ENCODE assay signal across 25 mouse cellular contexts in the genomic region with DNA sequence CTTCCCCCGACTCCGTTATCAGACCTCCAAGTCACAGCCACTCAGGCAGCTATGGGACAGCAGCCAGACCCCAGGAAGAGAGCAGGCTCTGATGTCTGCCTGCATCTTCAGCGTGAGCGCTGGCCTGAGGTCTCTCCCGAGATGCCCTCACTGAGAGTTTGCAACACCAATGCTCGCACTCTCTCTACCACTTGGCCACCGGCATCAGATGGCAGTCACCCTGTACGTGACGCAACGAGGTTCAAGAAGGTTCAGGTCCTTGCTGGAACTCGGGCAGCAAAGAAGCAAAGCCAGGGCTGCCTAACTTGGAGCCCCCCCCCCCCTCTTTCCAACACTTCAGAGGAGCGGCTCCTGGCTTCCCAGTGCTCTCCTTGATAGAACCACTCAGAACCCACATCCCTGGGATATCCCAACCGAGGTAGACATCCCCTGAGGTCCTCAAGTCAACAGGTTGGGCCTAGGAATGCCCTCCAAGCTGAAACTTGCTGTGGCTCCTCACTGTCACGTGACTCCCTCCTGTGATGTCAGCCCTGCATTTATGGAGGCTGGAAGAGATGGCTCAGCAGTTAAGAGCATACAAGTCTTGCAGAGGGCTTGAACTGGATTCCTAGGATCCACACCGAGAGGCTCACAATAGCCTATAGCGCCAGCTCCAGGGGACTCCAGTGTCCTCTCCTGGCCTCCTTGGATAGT.
DNase-seq lines count a peak whose midpoint lies in the region.
"Had no signal": no experiment of that assay in that cellular context is flagged by ENCODE, and none has a peak within 500 bp of the region (broad histone marks: within the 10 kb centered on the region; RNA-seq: fewer than 3 reads in every experiment).

No protein-coding gene starts in this region.

- WGBS in heart, embryonic 10.5 days: 54% methylated on average over 16 of the region's 16 CpGs
- 80% methylated on average over 16 of the region's 16 CpGs for WGBS in limb, embryonic 10.5 days

- no peaks in the 10 kb centered on the region for H3K9me3 ChIP-seq in heart, embryonic 10.5 days
- H3K9me3 ChIP-seq in limb, embryonic 10.5 days (replicated peaks): no peaks in the 10 kb centered on the region
- H3K9me3 ChIP-seq: embryonic facial prominence, embryonic 12.5 days; forebrain, embryonic 13.5 days; heart, embryonic 15.5 days; hindbrain, embryonic 15.5 days; liver, embryonic 12.5 days; neural tube, embryonic 12.5 days; stomach, embryonic 15.5 days had no signal

- DNase-seq in heart, embryonic 10.5 days (ENCODE audit: low spot score): no peak
- no peak for DNase-seq in heart, postnatal 14 days
- peak; percentile 26 for DNase-seq in ovary, postnatal 36 days (ENCODE audit: low spot score)
- DNase-seq in ovary, postnatal 10 days (ENCODE audit: low spot score): no peak
- no peak for DNase-seq in limb, embryonic 10.5 days (ENCODE audit: low spot score)
- no peak for DNase-seq in urinary bladder, adult 18-20 months (ENCODE audit: low spot score in 2 of 2)
- DNase-seq in gastrocnemius, postnatal 14 days: no peak
- DNase-seq: cerebellum, adult 18-20 months; cerebellum, postnatal 14 days; kidney, adult 8-10 months; kidney, postnatal 14 days; midbrain, embryonic 14.5 days; right cerebral cortex, adult 18-20 months; right cerebral cortex, postnatal 4 days; thymus, adult 18-20 months; thymus, postnatal 4 days had no signal

- H3K4me3 ChIP-seq in heart, embryonic 10.5 days: 0 out of 2 replicates have a peak overlapping the region, but pooled peaks have one; percentile 5
- H3K4me3 ChIP-seq in limb, embryonic 10.5 days: no peak overlapping the region
- H3K4me3 ChIP-seq: embryonic facial prominence, embryonic 12.5 days; forebrain, embryonic 13.5 days; heart, embryonic 15.5 days; hindbrain, embryonic 15.5 days; layer of hippocampus, adult 2 months; liver, embryonic 12.5 days; megakaryocyte, embryonic 14.5 days; neural tube, embryonic 12.5 days; stomach, embryonic 15.5 days had no signal

- H3K27ac ChIP-seq in heart, embryonic 10.5 days: peak overlapping the region; percentile 17
- peak overlapping the region; percentile 17; the same call in 1 of the 2 replicates for H3K27ac ChIP-seq in limb, embryonic 10.5 days
- H3K27ac ChIP-seq: embryonic facial prominence, embryonic 12.5 days; forebrain, embryonic 13.5 days; heart, embryonic 15.5 days; hindbrain, embryonic 15.5 days; layer of hippocampus, adult 2 months; liver, embryonic 12.5 days; neural tube, embryonic 12.5 days; stomach, embryonic 15.5 days had no signal

- intact Hi-C loops in heart, postnatal 14 days (cut with DNase I): no loop called here
- intact Hi-C loops in gastrocnemius, postnatal 14 days (cut with DNase I; ENCODE audit: low total_unique reads): no loop called here

- no peaks in the 10 kb centered on the region for H3K36me3 ChIP-seq in heart, embryonic 10.5 days
- no peaks in the 10 kb centered on the region for H3K36me3 ChIP-seq in limb, embryonic 10.5 days
- H3K36me3 ChIP-seq: embryonic facial prominence, embryonic 12.5 days; heart, embryonic 15.5 days; hindbrain, embryonic 15.5 days; liver, embryonic 12.5 days; neural tube, embryonic 12.5 days; stomach, embryonic 15.5 days had no signal

- H3K27me3 ChIP-seq in heart, embryonic 10.5 days (ENCODE audit: insufficient read depth, poor library complexity, severe bottlenecking): peaks cover under 1% of the 10 kb centered on the region; the same call in 1 of the 2 replicates
- H3K27me3 ChIP-seq in limb, embryonic 10.5 days (ENCODE audit: low read depth, poor library complexity, severe bottlenecking): 0 out of 2 replicates have a peak, but pooled peaks cover under 1% of the 10 kb centered on the region
- H3K27me3 ChIP-seq: embryonic facial prominence, embryonic 12.5 days; heart, embryonic 15.5 days; hindbrain, embryonic 15.5 days; liver, embryonic 12.5 days; stomach, embryonic 15.5 days had no signal

- peaks cover 44% of the 10 kb centered on the region for H3K4me1 ChIP-seq in heart, embryonic 10.5 days
- H3K4me1 ChIP-seq in limb, embryonic 10.5 days: peaks cover 59% of the 10 kb centered on the region
- H3K4me1 ChIP-seq: embryonic facial prominence, embryonic 12.5 days; hindbrain, embryonic 15.5 days; liver, embryonic 12.5 days; stomach, embryonic 15.5 days had no signal
